Mouse (Mus musculus) embryonic fibroblast, embryonic 13.5 days (primary cell): ENCODE data around the gene Col4a1. TPM values are rescaled to one million over a fixed set of nuclear protein-coding genes. Genes with fewer than 3 reads are reported as not detected.

Source experiments
- H3K27ac ChIP-seq: 2 replicates; pipeline ENCODE4 v1.5.1; 2012; ENCODE audit warnings: low read length, control low read depth, inconsistent platforms; ENCODE audit not compliant: insufficient read depth
- H3K4me1 ChIP-seq: 2 replicates; pipeline ENCODE4 v1.6.1; 2011; ENCODE audit warnings: low read length; ENCODE audit not compliant: control insufficient read depth, insufficient read depth
- H3K4me3 ChIP-seq: 2 replicates; pipeline ENCODE4 v1.5.1; 2011; ENCODE audit warnings: mild to moderate bottlenecking, control low read depth, low read length; ENCODE audit not compliant: insufficient read depth
- CTCF ChIP-seq: IDR thresholded peaks from 2 replicates; pipeline ENCODE4 v1.5.1; 2011; ENCODE audit warnings: mild to moderate bottlenecking, control low read depth, low read length, moderate library complexity, borderline replicate concordance; ENCODE audit not compliant: insufficient read depth
- POLR2A ChIP-seq: IDR thresholded peaks from 2 replicates; pipeline ENCODE4 v1.6.1; 2011; ENCODE audit warnings: low read depth, mild to moderate bottlenecking, control low read depth, low read length, moderate library complexity
- polyA plus RNA-seq: library from polyadenylated mRNA; stranded (reverse); fragments of >200 nt; gene quantifications from 2 replicates; pipeline ENCODE4 v1.2.4, GENCODE M21; 2011; ENCODE audit warnings: low read depth; ENCODE audit not compliant: missing spikeins, insufficient read length

Gene Col4a1
- polyA plus RNA-seq, 1 experiment: 757 TPM

- no peak for TF ChIP-seq CTCF
- no peak for TF ChIP-seq POLR2A
- no peaks in the 10 kb centered on the region for H3K4me1 ChIP-seq
These were observed 132.8 kb downstream of the Col4a1 start for GRCm38 (mm10) chr8:11179869-11180268.

DNA sequence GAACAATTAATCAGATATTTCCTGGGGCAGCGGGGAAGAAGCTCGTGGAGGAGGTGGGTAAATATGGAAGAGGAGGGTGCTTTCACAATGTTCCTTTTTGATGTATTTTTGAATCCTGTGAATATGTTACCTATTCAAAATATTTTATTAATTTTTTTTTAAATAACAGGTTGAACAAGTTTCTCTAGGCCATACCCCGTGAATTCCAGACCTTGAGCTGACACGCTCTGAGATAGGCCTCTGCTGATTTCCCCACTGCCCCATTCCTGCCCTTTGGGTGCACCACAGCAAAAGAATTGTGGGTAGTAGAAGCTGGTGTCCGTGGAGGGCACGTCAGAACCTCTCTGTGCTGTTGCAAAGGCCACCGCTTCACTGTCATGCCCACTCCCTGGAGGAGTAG lies 136.2 kb downstream of the Col4a1 start:
- H3K4me1 ChIP-seq: peaks cover 5% of the 10 kb centered on the region; the same call in 1 of the 2 replicates
- H3K27ac ChIP-seq: no peak overlapping the region
- H3K4me3 ChIP-seq: no peak overlapping the region
- TF ChIP-seq POLR2A (no peak), CTCF (no peak)

More at GRCm38 (mm10) chr8:11179869-11180268, 132.8 kb downstream of the Col4a1 start:
- Histone ChIP-seq H3K4me3 (no peak overlapping the region), H3K27ac (no peak overlapping the region)

DNA sequence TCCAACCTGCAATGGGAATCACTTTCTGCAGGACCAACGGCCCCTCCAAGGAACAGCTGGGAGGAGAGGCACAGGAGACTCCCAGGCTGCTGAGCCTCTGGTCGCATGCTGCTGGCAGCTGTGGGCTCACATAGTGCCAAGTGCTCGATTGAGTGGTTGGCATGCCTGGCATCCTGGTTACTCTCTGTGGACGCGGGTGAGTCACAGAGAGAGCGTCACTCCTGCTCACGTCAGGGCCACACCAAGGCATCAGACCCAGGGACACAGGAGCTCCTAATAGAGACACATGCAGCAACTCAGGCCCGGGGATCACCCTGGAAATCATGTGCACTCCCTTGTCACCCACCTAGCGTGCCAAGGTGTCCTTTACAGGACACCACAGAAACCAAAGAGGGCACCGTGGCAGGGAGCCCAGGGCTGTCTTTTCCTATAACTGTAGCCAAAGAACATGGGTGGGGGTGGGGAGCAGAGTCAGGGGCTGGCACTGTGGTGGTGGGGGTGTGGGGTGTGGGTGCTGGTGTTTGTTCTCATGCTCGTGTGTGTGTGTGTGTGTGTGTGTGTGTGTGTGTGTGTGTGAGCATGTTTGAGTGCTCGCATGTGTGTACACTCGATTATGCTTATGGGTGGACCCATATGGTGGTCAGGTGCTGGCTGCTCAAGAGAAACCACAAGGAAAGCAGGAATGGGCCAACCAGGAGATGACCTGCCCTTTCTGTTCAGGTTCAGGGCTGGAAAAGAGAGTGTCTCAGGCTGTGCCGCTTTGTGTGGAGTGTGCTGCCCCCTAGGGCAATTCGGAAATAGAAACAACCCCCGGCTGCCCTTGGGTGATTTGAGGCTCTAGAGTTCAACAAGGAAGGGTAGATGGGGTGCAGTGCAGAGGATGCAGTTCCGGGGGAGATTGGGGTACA lies 139.1 kb downstream of the Col4a1 start:
- Histone ChIP-seq H3K4me1 (peaks cover 5% of the 10 kb centered on the region; the same call in 1 of the 2 replicates), H3K27ac (no peak overlapping the region), H3K4me3 (no peak overlapping the region)
- TF ChIP-seq CTCF (peak; percentile 71; the same call in 1 of the 2 replicates), POLR2A (no peak)

DNA sequence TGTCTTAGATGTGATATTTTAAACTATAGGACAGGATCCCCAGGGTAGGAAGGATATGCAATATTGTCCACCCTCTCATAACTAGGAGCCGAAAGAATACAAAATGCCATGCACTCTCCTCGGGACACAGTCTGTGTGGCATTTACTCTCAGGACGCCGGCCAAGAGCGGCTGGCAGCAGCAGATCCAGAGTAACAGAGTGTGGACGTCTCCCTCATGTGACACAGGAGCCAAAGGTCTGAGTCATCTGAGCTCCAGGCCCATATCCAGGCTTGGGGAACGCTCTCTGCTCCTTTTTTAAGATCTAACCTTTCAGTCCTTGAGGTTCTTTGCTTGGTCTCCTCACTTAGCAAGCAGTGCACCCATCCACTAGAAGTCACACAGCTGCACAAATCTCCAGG lies 141.1 kb downstream of the Col4a1 start:
- Histone ChIP-seq H3K27ac (no peak overlapping the region), H3K4me1 (peaks cover 5% of the 10 kb centered on the region; the same call in 1 of the 2 replicates), H3K4me3 (no peak overlapping the region)
- TF ChIP-seq CTCF (no peak), POLR2A (no peak)

DNA sequence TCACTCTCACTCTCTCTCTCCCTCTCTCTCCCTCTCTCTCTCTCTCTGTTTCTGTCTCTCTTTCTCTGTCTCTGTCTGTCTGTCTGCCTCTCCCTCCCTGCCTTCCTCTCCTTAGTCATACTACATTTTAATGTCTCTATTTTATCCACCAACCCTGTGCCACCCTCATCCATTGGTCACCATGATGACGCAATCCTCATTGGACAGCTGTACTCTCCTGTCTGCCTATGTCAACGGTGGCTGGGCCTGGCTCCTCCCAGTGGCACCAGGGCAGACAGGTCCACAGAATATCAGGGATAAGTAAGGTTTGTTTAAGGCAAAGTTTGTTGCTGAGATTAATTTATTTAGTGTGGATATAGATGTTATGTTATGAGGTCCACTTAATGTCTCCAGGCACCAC lies 143.2 kb downstream of the Col4a1 start:
- TF ChIP-seq CTCF: no peak
- TF ChIP-seq POLR2A: no peak
- H3K27ac ChIP-seq: no peak overlapping the region
- H3K4me1 ChIP-seq: peaks cover 5% of the 10 kb centered on the region; the same call in 1 of the 2 replicates
- H3K4me3 ChIP-seq: no peak overlapping the region

- H3K27ac ChIP-seq: no peak overlapping the region
- H3K4me3 ChIP-seq: no peak overlapping the region
- peaks cover 5% of the 10 kb centered on the region; the same call in 1 of the 2 replicates for H3K4me1 ChIP-seq
- TF ChIP-seq CTCF (no peak), POLR2A (no peak)
These were observed 143.8 kb downstream of the Col4a1 start for GRCm38 (mm10) chr8:11168780-11169179.

GRCm38 (mm10) chr8:11167955-11168354 lies 144.7 kb downstream of the Col4a1 start:
- Histone ChIP-seq H3K4me1 (peaks cover 5% of the 10 kb centered on the region; the same call in 1 of the 2 replicates), H3K4me3 (no peak overlapping the region), H3K27ac (no peak overlapping the region)
- TF ChIP-seq POLR2A (no peak), CTCF (no peak)

- Histone ChIP-seq H3K4me3 (no peak overlapping the region), H3K27ac (no peak overlapping the region), H3K4me1 (no peaks in the 10 kb centered on the region)
- TF ChIP-seq CTCF: no peak
- no peak for TF ChIP-seq POLR2A
These were observed 147.0 kb downstream of the Col4a1 start for GRCm38 (mm10) chr8:11165592-11165991.

- no peak overlapping the region for H3K27ac ChIP-seq
- H3K4me1 ChIP-seq: 0 out of 2 replicates have a peak, but pooled peaks cover 4% of the 10 kb centered on the region
- no peak overlapping the region for H3K4me3 ChIP-seq
- TF ChIP-seq POLR2A (no peak), CTCF (no peak)
These were observed 156.3 kb downstream of the Col4a1 start for GRCm38 (mm10) chr8:11156319-11156692.

GRCm38 (mm10) chr8:11155579-11156318 lies 156.9 kb downstream of the Col4a1 start:
- H3K4me3 ChIP-seq: no peak overlapping the region
- TF ChIP-seq CTCF (no peak), POLR2A (no peak)
- H3K4me1 ChIP-seq: 0 out of 2 replicates have a peak, but pooled peaks cover 4% of the 10 kb centered on the region
- H3K27ac ChIP-seq: no peak overlapping the region
